Mouse (Mus musculus) intestine, embryonic 16.5 days (tissue): ENCODE data around the gene Negr1. TPM values are rescaled to one million over a fixed set of nuclear protein-coding genes. Genes with fewer than 3 reads are reported as not detected.

Experiments
- ATAC-seq: fragments of 200-750 bp; cut with Nextera tagmentation; 2 replicates; pipeline ENCODE4 v1.8.0; 2017; ENCODE audit warnings: moderate TSS enrichment, moderate library complexity
- H3K27ac ChIP-seq: fragments of 300-500 bp; sonication (generic); 2 replicates; pipeline ENCODE4 v1.5.1; 2014; ENCODE audit warnings: mild to moderate bottlenecking, low read length
- H3K27me3 ChIP-seq: fragments of 300-500 bp; sonication (generic); replicated peaks from 2 replicates; pipeline ENCODE4 v1.6.1; 2014; ENCODE audit warnings: low read length, control low read depth, mixed read lengths; ENCODE audit not compliant: control insufficient read depth, insufficient read depth
- H3K36me3 ChIP-seq: fragments of 300-500 bp; sonication (generic); 2 replicates; pipeline ENCODE4 v1.6.1; 2014; ENCODE audit warnings: low read length, control low read depth; ENCODE audit not compliant: control insufficient read depth, insufficient read depth
- H3K4me1 ChIP-seq: fragments of 300-500 bp; sonication (generic); 2 replicates; pipeline ENCODE4 v1.6.1; 2014; ENCODE audit warnings: low read length, control low read depth, mixed read lengths; ENCODE audit not compliant: control insufficient read depth, insufficient read depth
- H3K4me2 ChIP-seq: fragments of 300-500 bp; sonication (generic); 2 replicates; pipeline ENCODE4 v1.6.1; 2014; ENCODE audit warnings: low read depth, low read length, control low read depth
- H3K4me3 ChIP-seq: fragments of 300-500 bp; sonication (generic); 2 replicates; pipeline ENCODE4 v1.5.1; 2014; ENCODE audit warnings: mild to moderate bottlenecking, low read length
- H3K9ac ChIP-seq: fragments of 300-500 bp; sonication (generic); 2 replicates; pipeline ENCODE4 v1.6.1; 2014; ENCODE audit warnings: low read depth, low read length
- H3K9me3 ChIP-seq: fragments of 300-500 bp; sonication (generic); 2 replicates; pipeline ENCODE4 v1.6.1; 2016; ENCODE audit warnings: low read length, control low read depth; ENCODE audit not compliant: control insufficient read depth
- WGBS: fragments of 180-500 bp; shearing (Covaris S2); extraction: QIAGEN DNeasy Blood & Tissue Kit; methylation state at CpG from one replicate; pipeline ENCODE4 v1.1.7; 2014; 5-methylcytosine and 5-hydroxymethylcytosine counted together
- polyA plus RNA-seq: library from polyadenylated mRNA; unstranded; fragments of >200 nt; fragmentation: Nextera tagmentation; extraction: Ambion mirVana; gene quantifications from 2 replicates; pipeline ENCODE4 v1.2.1, GENCODE M21; 2015

The Negr1 gene
- polyA plus RNA-seq, 1 experiment from 2014 or later = 2.5 TPM

GRCm38 (mm10) chr3:157190551-157190950 is 629.0 kb downstream of the Negr1 start:
- Histone ChIP-seq H3K27me3 (no peaks in the 10 kb centered on the region), H3K9me3 (no peaks in the 10 kb centered on the region), H3K9ac (no peak overlapping the region), H3K27ac (no peak overlapping the region), H3K4me3 (no peak overlapping the region), H3K4me2 (no peak overlapping the region), H3K4me1 (no peaks in the 10 kb centered on the region), H3K36me3 (no peaks in the 10 kb centered on the region)
- 65% methylated on average over 3 of the region's 3 CpGs for WGBS
- ATAC-seq = no peak

DNA sequence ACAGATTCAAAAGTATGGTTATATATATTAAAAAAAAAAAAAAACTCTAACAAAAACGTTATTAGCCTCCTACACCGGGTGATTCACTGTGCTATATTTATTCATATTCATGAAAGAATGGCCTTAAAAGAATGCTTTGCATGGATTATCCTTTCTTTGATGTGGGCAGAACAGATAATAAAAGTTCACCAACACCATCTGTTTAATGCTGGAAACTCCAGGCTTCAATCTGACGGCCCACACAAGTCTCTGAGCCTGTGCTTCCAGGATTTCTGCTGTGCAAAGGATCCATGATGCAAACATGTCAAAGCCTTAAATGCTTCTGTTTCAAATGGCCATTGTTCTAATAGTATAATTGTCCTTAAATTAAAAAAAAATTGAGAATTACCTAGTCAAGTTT is 630.4 kb downstream of the Negr1 start:
- H3K27ac ChIP-seq = no peak overlapping the region
- no peak overlapping the region for H3K4me2 ChIP-seq
- no peaks in the 10 kb centered on the region for H3K36me3 ChIP-seq
- no peak for ATAC-seq
- WGBS = 70% methylated on average over 3 of the region's 3 CpGs
- no peak overlapping the region for H3K4me3 ChIP-seq
- H3K27me3 ChIP-seq = no peaks in the 10 kb centered on the region
- H3K9ac ChIP-seq = no peak overlapping the region
- no peaks in the 10 kb centered on the region for H3K9me3 ChIP-seq
- H3K4me1 ChIP-seq = no peaks in the 10 kb centered on the region

DNA sequence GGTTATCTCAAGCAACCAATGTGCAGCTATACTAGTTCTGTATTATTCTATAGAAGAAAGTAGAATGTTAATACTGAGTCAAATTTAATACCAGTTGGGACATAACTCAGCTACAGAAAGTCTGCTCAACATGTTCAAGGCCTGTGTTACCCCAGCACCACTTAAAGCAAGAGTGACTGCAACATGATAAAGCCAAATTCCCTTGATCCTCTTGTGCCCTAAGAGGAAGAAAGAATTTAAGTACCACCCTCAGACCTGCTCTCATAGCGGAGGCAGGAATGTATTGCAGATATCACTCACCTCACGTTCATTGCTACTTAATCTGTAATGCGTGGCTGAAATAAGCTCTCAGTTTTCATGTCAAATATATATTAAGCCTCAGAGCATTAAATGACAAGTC is 631.5 kb downstream of the Negr1 start:
- H3K27ac ChIP-seq = no peak overlapping the region
- H3K36me3 ChIP-seq = no peaks in the 10 kb centered on the region
- no peak overlapping the region for H3K4me2 ChIP-seq
- 89% methylated on average over 3 of the region's 3 CpGs for WGBS
- no peaks in the 10 kb centered on the region for H3K27me3 ChIP-seq
- no peaks in the 10 kb centered on the region for H3K9me3 ChIP-seq
- no peak overlapping the region for H3K4me3 ChIP-seq
- no peak overlapping the region for H3K9ac ChIP-seq
- H3K4me1 ChIP-seq = no peaks in the 10 kb centered on the region
- no peak for ATAC-seq

DNA sequence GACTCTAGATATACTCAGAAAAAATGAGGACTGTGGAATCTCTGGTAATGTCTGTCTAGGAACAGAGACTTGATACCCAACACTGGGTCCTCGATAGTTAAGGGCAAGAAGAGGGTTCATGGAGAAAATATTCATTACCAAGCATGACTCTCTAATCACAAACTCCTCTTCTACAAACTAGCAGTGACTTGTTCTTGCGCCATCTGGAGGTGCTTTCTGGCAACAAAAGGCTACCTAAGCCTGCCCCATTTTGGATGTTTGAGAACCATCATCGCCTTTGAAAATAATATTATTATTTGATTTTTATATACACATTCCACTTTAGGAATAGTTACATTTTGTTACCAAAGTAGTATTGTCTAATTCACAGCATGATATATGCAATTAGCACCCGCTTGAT is 637.1 kb downstream of the Negr1 start:
- Histone ChIP-seq H3K27ac (no peak overlapping the region), H3K9me3 (no peaks in the 10 kb centered on the region), H3K36me3 (no peaks in the 10 kb centered on the region), H3K27me3 (no peaks in the 10 kb centered on the region), H3K9ac (no peak overlapping the region), H3K4me2 (no peak overlapping the region), H3K4me1 (no peaks in the 10 kb centered on the region), H3K4me3 (no peak overlapping the region)
- WGBS = 86% methylated on average over 4 of the region's 4 CpGs
- no peak for ATAC-seq

GRCm38 (mm10) chr3:157201726-157202125 is 640.1 kb downstream of the Negr1 start:
- Histone ChIP-seq H3K36me3 (no peaks in the 10 kb centered on the region), H3K9me3 (no peaks in the 10 kb centered on the region), H3K27ac (no peak overlapping the region), H3K4me2 (no peak overlapping the region), H3K9ac (no peak overlapping the region), H3K27me3 (no peaks in the 10 kb centered on the region), H3K4me1 (no peaks in the 10 kb centered on the region), H3K4me3 (no peak overlapping the region)
- 91% methylated on average over 2 of the region's 2 CpGs for WGBS
- no peak for ATAC-seq

DNA sequence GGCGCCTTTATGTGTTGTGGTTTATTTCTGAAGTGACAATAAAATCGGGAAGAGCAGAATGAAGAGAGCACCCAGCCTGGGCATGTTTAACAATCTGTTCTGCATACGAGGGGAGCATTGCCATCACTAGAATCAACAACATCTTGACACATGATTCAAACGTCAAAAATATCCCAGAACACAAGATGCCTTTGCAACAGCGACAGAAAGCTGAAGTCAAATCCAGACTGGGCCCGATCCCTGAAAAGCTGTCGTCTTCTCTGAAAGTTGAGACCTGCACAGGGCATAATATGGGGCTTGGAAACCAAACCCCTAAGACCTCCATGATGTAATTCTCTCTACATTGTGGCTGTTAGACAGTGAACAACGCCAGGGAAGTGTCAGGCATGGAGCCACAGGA is 642.0 kb downstream of the Negr1 start:
- Histone ChIP-seq H3K27ac (no peak overlapping the region), H3K9me3 (no peaks in the 10 kb centered on the region), H3K4me2 (no peak overlapping the region), H3K27me3 (no peaks in the 10 kb centered on the region), H3K4me3 (no peak overlapping the region), H3K4me1 (no peaks in the 10 kb centered on the region), H3K9ac (no peak overlapping the region), H3K36me3 (no peaks in the 10 kb centered on the region)
- 83% methylated on average over 8 of the region's 8 CpGs for WGBS
- ATAC-seq = no peak

GRCm38 (mm10) chr3:157206752-157207151 is 645.2 kb downstream of the Negr1 start:
- Histone ChIP-seq H3K27ac (no peak overlapping the region), H3K27me3 (no peaks in the 10 kb centered on the region), H3K4me1 (no peaks in the 10 kb centered on the region), H3K9me3 (no peaks in the 10 kb centered on the region), H3K4me2 (no peak overlapping the region), H3K4me3 (no peak overlapping the region), H3K9ac (no peak overlapping the region), H3K36me3 (no peaks in the 10 kb centered on the region)
- no peak for ATAC-seq
- WGBS = 66% methylated on average over 3 of the region's 3 CpGs

DNA sequence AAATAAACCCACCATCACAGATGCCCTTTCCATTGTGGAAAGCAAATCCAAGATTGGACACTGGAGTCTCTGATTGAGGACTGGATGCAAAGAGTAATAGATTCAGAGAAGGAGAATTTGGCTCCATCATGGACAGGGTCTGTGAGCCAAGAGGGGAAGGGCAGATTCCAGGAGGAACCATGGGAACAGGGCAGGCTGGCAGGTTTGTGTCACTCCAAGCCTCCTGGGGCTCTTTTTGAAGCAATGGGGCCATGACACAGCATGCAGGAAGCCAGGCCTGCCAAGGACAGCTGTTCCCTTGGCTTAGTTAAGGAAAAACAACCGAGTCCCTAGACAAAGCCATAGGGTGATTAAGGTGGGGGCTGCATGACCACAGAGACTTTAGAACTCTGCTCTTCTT is 647.4 kb downstream of the Negr1 start:
- Histone ChIP-seq H3K9me3 (no peaks in the 10 kb centered on the region), H3K9ac (no peak overlapping the region), H3K4me1 (no peaks in the 10 kb centered on the region), H3K27me3 (no peaks in the 10 kb centered on the region), H3K36me3 (no peaks in the 10 kb centered on the region), H3K4me2 (no peak overlapping the region), H3K4me3 (no peak overlapping the region), H3K27ac (no peak overlapping the region)
- no peak for ATAC-seq
- 36% methylated on average over 1 of the region's 1 CpGs for WGBS

DNA sequence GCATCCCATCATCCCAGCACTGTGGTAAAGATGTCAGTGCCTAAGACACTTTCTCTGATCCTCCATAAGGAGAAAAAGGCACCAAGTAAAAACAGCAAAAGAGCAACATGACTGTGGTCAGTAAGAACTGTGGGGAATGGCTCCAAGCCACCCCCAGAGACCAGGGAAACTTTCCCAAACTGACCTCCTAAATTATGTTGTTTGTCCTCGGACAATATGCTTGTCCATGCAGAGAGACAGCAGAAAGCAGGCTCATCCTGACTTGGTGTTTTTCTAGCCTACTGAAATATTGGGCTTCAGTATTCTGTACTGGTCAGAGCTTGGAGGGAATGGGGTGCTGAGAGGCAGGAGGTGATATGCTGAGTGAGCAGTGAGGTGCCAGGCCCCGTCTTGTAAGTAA is 647.8 kb downstream of the Negr1 start:
- Histone ChIP-seq H3K4me3 (no peak overlapping the region), H3K4me1 (no peaks in the 10 kb centered on the region), H3K9me3 (no peaks in the 10 kb centered on the region), H3K27ac (no peak overlapping the region), H3K9ac (no peak overlapping the region), H3K36me3 (no peaks in the 10 kb centered on the region), H3K4me2 (no peak overlapping the region), H3K27me3 (no peaks in the 10 kb centered on the region)
- WGBS = 77% methylated on average over 2 of the region's 2 CpGs
- ATAC-seq = no peak

DNA sequence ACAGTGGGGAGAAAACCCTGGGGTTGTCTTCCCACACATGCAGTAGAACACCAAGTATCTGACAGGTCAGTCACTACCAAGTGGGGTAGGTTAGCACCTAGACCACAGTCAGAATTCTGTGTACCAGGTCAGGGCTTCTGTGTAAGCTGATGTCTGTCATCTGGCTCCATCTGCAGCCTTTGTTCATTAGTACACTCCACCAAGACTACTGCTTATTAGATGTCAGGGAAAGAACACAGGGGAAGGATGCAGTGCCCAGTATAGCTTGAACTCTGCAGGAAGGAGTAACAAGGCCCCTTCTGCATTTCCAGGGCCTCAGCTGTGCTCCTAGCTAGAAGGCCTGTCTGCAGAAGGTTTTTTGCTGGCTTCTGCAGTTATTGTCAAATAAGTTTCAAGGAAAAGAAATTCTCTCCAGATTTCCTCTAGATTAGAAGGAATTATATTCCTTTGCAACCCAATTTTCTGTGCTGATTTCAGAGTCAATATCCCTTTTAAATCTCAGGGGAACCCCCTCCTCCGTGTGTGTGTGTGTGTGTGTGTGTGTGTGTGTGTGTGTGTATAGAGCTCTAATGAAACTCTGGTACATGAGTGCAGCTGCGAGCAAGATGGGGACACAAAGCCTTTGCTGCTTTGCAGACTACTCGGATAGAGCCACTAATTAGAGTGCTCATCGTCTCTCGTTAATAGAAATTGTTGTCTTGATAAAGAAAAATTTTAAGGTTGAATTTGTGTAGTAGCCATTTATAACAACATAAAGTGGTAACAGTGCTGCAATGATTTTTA is 654.5 kb downstream of the Negr1 start:
- Histone ChIP-seq H3K9me3 (no peaks in the 10 kb centered on the region), H3K27ac (no peak overlapping the region), H3K27me3 (no peaks in the 10 kb centered on the region), H3K9ac (no peak overlapping the region), H3K4me3 (no peak overlapping the region), H3K4me1 (no peaks in the 10 kb centered on the region), H3K36me3 (no peaks in the 10 kb centered on the region), H3K4me2 (no peak overlapping the region)
- 62% methylated on average over 5 of the region's 5 CpGs for WGBS
- no peak for ATAC-seq
